Mouse (Mus musculus): ENCODE measurements around the gene Klre1.
"Not testable (repeated sequence)": the region's sequence is repeated elsewhere in the genome, so short reads cannot be mapped to it uniquely, and the experiment has no call there.

Gene Klre1

GRCm38 (mm10) chr6:129583014-129583413 lies 5.3 kb downstream of the Klre1 start:
- DNase-seq (ENCODE audit: low spot score in 2 of 2), result no peak

GRCm38 (mm10) chr6:129591508-129591907 lies 13.8 kb downstream of the Klre1 start, which contains the start of gene Klrd1:
Gene Klrd1, plus strand, starts transcription at chr6:129591782.
- DNase-seq (ENCODE audit: low spot score in 2 of 2), result no peak

- DNase-seq (ENCODE audit: low spot score in 2 of 2), result no peak
These were observed 30.7 kb downstream of the Klre1 start for GRCm38 (mm10) chr6:129608372-129608771.

DNA sequence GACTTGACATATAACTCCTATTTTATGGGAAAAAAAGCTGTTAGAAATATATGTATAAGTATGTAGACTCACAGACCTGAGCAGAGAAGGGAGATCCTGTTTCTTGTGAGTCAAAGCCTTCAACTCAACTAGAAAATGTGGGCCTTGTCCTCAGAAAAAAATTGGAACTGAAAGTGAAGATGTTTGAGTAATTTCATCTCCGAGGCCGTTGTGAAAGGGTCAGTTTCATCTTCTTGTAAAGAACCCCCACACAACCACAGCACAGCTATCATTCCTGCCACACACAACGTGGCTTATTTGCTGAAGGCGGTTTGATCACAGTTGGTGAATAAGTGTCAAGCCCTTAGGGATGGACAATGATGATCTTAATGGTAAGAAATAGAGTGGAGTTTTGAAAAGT lies 46.0 kb downstream of the Klre1 start, which contains the start of gene Klrk1:
Gene Klrk1, minus strand, starts transcription at position 130 of the 400 bp plus-strand sequence.
- no peak for DNase-seq (ENCODE audit: low spot score in 2 of 2)

DNA sequence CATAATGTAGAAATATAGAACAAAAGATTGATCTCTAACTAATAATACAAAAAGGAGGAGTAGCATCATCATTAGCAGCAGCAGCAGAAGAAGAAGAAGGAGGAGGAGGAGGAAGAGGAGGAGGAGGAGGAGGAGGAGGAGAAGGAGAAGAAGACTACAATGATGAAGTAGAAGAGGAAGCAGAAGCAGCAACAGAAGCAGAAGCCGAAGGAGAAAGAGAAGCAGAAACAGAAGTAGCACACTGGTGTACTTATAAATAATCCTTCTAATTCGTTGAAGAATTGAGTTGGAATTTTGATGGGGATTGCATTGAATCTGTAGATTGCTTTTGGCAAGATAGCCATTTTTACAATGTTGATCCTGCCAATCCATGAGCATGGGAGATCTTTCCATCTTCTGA lies 53.3 kb downstream of the Klre1 start:
- DNase-seq (ENCODE audit: low spot score in 2 of 2), result not testable (repeated sequence)
